8 mouse cellular contexts compared by ENCODE assay signal in the genomic region with DNA sequence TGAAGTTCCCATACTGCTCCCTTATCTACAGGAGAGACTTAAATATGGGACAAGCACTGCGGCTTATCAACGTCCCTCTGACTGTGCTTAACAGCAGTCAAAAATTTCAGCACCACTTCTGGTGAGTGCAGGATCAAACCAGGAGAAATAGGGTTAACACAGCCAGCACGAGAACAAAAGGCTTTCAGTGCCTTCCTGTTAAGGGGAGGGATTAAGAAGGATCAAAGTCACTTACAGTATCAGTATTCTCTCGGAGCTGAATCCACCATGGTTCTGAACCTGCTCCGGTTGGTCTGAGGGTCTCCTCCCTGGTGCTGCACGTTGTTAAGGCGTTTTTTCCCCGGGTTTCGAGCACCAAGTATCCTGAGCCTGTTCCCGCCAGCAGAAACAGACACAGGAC. TPM values are rescaled to one million over a fixed set of nuclear protein-coding genes. Genes with fewer than 3 reads are reported as not detected.
DNase-seq lines count a peak whose midpoint lies in the region; ATAC-seq lines count a peak whose summit lies in the region.
"Not testable (repeated sequence)": the region's sequence is repeated elsewhere in the genome, so short reads cannot be mapped to it uniquely, and the experiment has no call there.

No protein-coding gene starts in this region.

- peak; percentile 71 for ATAC-seq in forebrain, embryonic 15.5 days (replicated peaks)
- not testable (repeated sequence) for ATAC-seq in hindbrain, embryonic 11.5 days (ENCODE audit: low FRiP score); liver, embryonic 12.5 days
- ATAC-seq in kidney, embryonic 15.5 days (replicated peaks; ENCODE audit: low FRiP score): peak; percentile 52; the same call in 1 of the 2 replicates
- ATAC-seq in megakaryocyte-erythroid progenitor cell, adult 5-6 weeks (replicated peaks; ENCODE audit: low FRiP score, low TSS enrichment, poor library complexity, severe bottlenecking): peak; percentile 54
- ATAC-seq in neural tube, embryonic 13.5 days (ENCODE audit: low read depth): peak; percentile 53; the same call in 1 of the 2 replicates

- WGBS in forebrain, embryonic 15.5 days: 13% methylated on average over 10 of the region's 10 CpGs
- 32% methylated on average over 10 of the region's 10 CpGs for WGBS in hindbrain, embryonic 11.5 days
- WGBS in kidney, embryonic 15.5 days: 26% methylated on average over 10 of the region's 10 CpGs
- 16% methylated on average over 10 of the region's 10 CpGs for WGBS in liver, embryonic 12.5 days (ENCODE audit: insufficient replicate concordance)
- 34% methylated on average over 10 of the region's 10 CpGs for WGBS in neural tube, embryonic 13.5 days

- 0 out of 2 replicates have a peak overlapping the region, but pooled peaks have one; percentile 23 for H3K9ac ChIP-seq in forebrain, embryonic 15.5 days (replicated peaks)
- H3K9ac ChIP-seq in hindbrain, embryonic 11.5 days (ENCODE audit: low read depth, low read length); kidney, embryonic 15.5 days; liver, embryonic 12.5 days: not testable (repeated sequence)
- peak overlapping the region; percentile 31; the same call in 1 of the 2 replicates for H3K9ac ChIP-seq in neural tube, embryonic 13.5 days

- not testable (repeated sequence) for H3K27me3 ChIP-seq in forebrain, embryonic 15.5 days; hindbrain, embryonic 11.5 days (ENCODE audit: control insufficient read depth, insufficient read depth, low read length); kidney, embryonic 15.5 days; liver, embryonic 12.5 days (replicated peaks); neural tube, embryonic 13.5 days

- peak; percentile 5 for DNase-seq in embryo, embryonic 10.5 days (ENCODE audit: low spot score)
- DNase-seq in hindbrain, embryonic 11.5 days (ENCODE audit: low spot score): peak; percentile 13
- peak; percentile 8 for DNase-seq in thymus, postnatal 14 days

- H3K4me3 ChIP-seq in forebrain, embryonic 15.5 days: peak overlapping the region; percentile 25
- H3K4me3 ChIP-seq in hindbrain, embryonic 11.5 days (ENCODE audit: low read depth, low read length); liver, embryonic 12.5 days: not testable (repeated sequence)
- H3K4me3 ChIP-seq in kidney, embryonic 15.5 days (replicated peaks): peak overlapping the region; percentile 28
- H3K4me3 ChIP-seq in neural tube, embryonic 13.5 days: peak overlapping the region; percentile 22

- H3K36me3 ChIP-seq in forebrain, embryonic 15.5 days; hindbrain, embryonic 11.5 days (ENCODE audit: control insufficient read depth, insufficient read depth, low read length); kidney, embryonic 15.5 days; liver, embryonic 12.5 days; neural tube, embryonic 13.5 days: not testable (repeated sequence)

- not testable (repeated sequence) for H3K27ac ChIP-seq in forebrain, embryonic 15.5 days (replicated peaks); hindbrain, embryonic 11.5 days (ENCODE audit: low read depth, low read length); kidney, embryonic 15.5 days; liver, embryonic 12.5 days; neural tube, embryonic 13.5 days (replicated peaks)

- peak overlapping the region; percentile 37 for H3K4me2 ChIP-seq in forebrain, embryonic 15.5 days (replicated peaks)
- not testable (repeated sequence) for H3K4me2 ChIP-seq in hindbrain, embryonic 11.5 days (replicated peaks; ENCODE audit: low read depth, low read length)
- H3K4me2 ChIP-seq in kidney, embryonic 15.5 days: peak overlapping the region; percentile 47
- peak overlapping the region; percentile 27 for H3K4me2 ChIP-seq in liver, embryonic 12.5 days
- peak overlapping the region; percentile 46 for H3K4me2 ChIP-seq in neural tube, embryonic 13.5 days

- not testable (repeated sequence) for H3K4me1 ChIP-seq in forebrain, embryonic 15.5 days; hindbrain, embryonic 11.5 days (replicated peaks; ENCODE audit: control insufficient read depth, insufficient read depth, low read length); kidney, embryonic 15.5 days; liver, embryonic 12.5 days; neural tube, embryonic 13.5 days (replicated peaks)

- H3K9me3 ChIP-seq in forebrain, embryonic 15.5 days; hindbrain, embryonic 11.5 days (ENCODE audit: control insufficient read depth, low read length); kidney, embryonic 15.5 days (replicated peaks); liver, embryonic 12.5 days (replicated peaks); neural tube, embryonic 13.5 days: not testable (repeated sequence)

RNA-seq across cellular contexts. Expression of gene Samd9l, which starts 58.4 kb away (rescaled TPM):
- polyA plus RNA-seq in forebrain, embryonic 15.5 days (2015; fragmentation: Nextera tagmentation; extraction: Ambion mirVana): 0.98 and 1.1 TPM in 2 replicates
- polyA plus RNA-seq in hindbrain, embryonic 11.5 days (2014; fragmentation: Nextera tagmentation; extraction: Ambion mirVana): 0.83 and 1.0 TPM in 2 replicates
- 8.5 and 9.4 TPM in 2 replicates for polyA plus RNA-seq in kidney, embryonic 15.5 days (2015; fragmentation: Nextera tagmentation; extraction: Ambion mirVana)
- 2.7 and 2.8 TPM in 2 replicates for polyA plus RNA-seq in liver, embryonic 12.5 days (2016; fragmentation: Nextera tagmentation; extraction: Ambion mirVana)
- 21.9 TPM in 2 replicates for total RNA-seq in megakaryocyte-erythroid progenitor cell, adult 5-6 weeks (2014; fragmentation: Nextera tagmentation)
- total RNA-seq in megakaryocyte-erythroid progenitor cell, adult 5-6 weeks (2017): 33.6 and 49.7 TPM in 2 replicates
- polyA plus RNA-seq in neural tube, embryonic 13.5 days (2015; fragmentation: Nextera tagmentation; extraction: Ambion mirVana): 0.78 and 1.2 TPM in 2 replicates
